Mouse (Mus musculus) CD4-positive naive resting alpha-beta T cell, adult 57 days (primary cell): Measurements from ENCODE around the gene Gm10428. TPM values are rescaled to one million over a fixed set of nuclear protein-coding genes. Genes with fewer than 3 reads are reported as not detected.

Experiments
- total RNA-seq: library from RNA; stranded (reverse); gene quantifications from one replicate; pipeline ENCODE4 v1.2.4, GENCODE M21; 2023

Gene Gm10428
- total RNA-seq: not detected

DNA sequence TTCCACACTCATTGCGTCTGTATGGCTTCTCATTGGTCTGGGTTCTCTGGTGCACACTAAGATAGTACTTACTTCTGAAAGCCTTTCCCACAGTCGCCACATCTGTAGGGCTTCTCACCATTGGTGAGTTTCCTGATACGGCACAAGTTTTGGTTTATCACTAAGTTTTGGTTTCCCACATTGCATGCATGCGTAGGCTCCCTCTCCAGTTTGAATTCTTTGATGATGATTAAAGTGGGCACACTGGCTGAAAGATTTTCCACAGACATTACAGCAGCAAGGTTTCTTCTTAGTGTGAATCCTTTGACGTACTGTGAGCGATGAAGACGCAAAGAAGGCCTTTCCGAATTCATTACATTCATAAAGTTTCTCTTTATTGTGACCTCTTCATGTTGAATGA is at the start of gene Gm10428:
Gene Gm10428, plus strand, starts transcription at position 321 of the 400 bp plus-strand sequence.

DNA sequence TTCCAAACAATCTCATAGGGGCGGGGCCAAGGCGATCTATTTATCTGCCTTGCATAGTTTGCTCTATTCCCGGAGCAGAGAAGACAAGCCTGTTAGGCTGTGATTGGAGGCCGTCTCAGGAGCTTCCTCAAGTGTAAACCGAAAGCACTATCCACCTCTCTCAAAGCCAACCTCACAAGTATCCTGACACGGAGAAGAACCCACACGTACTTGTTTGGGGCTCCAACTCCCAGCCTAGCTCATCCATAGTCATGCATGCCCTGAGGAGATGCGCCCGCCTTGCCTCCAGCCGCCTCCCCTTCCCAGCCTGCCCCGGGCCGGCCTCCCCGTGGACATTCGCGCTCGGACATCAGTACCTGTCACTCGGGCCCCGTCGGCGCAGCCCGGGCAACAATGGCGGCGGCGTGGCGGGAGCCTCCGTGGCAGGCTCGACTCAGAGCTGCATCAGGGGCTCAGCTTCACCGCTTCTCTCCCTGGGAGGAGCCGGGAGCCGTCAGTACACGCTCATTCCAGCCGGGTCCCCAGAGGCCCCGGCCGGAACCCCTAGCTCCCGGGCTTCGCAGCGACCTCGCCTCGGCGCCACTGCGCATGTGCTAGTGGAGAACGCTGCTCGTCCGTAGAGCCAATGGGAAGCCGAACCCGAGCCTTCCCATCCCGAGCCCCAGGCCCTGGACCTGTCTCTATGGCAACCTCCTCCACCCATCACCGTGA is 21.4 kb upstream of the Gm10428 start, which contains the start of gene Zfp287:
Gene Zfp287, minus strand, starts transcription at position 595 of the 711 bp plus-strand sequence.

DNA sequence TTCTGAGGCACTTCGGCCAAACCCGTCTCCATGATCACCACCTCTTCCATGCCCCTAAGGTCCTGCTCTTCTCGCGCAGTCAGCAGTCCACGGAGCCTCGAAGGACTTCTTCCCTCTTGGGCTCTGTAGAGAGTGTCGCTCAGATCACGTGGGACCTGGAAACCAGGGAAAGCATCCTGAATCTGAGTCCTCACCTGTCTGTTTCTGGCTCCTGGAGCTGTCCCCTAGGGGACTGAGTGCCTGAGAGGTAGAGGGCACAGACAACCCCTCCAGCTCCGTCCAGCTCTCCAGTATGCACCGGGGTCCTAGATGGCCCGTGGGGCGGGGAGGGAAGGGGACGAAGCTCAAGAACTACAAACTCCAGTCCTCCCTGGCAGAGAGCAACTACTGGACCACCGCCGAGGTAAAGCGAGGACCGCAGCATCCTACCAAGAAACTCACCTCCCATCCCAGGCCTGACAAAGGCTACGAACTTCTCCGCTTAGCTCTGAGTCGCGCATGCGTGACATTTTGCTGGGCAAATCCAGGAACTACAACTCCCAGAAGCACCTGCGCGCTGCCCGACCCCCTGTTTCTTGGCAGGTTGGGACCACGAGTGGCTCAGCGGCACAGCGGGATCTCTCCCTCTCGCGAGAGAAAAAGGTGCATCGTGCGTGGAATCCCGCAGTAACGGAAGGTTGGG is 36.2 kb downstream of the Gm10428 start, which contains the start of gene Zfp286:
Gene Zfp286, minus strand, starts transcription at position 528 of the 682 bp plus-strand sequence.

Other genes with a start within 250 kb of the Gm10428 start
- gene Cenpv, start 213.8 kb upstream of the Gm10428 start, total RNA-seq: 3.3 TPM
- gene Ubb, start 201.9 kb upstream of the Gm10428 start, total RNA-seq: 1,441 TPM
- gene Trpv2, start 178.6 kb upstream of the Gm10428 start, total RNA-seq: 45.6 TPM
- 0.56 TPM for gene Lrrc75a, start 104.6 kb upstream of the Gm10428 start, total RNA-seq
- 29.8 TPM for gene Mmgt2, start 104.4 kb upstream of the Gm10428 start, total RNA-seq
- 14.8 TPM for gene Zfp287, start 21.2 kb upstream of the Gm10428 start, total RNA-seq
- 4.2 TPM for gene Zfp286, start 36.4 kb downstream of the Gm10428 start, total RNA-seq
- 1.1 TPM for gene Trim16, start 67.1 kb downstream of the Gm10428 start, total RNA-seq
- 6.1 TPM for gene Fbxw10, start 94.0 kb downstream of the Gm10428 start, total RNA-seq
- gene Tvp23b, start 126.4 kb downstream of the Gm10428 start, total RNA-seq: 13.8 TPM
- not detected for gene Cdrt4, start 198.1 kb downstream of the Gm10428 start, total RNA-seq